Mouse (Mus musculus): ENCODE data around the gene Chil4.
"Not testable (repeated sequence)": the region's sequence is repeated elsewhere in the genome, so short reads cannot be mapped to it uniquely, and the experiment has no call there.

Gene Chil4

GRCm38 (mm10) chr3:106219407-106219806, at the start of gene Chil4:
Gene Chil4, minus strand, starts transcription at chr3:106219507.
- no peak for DNase-seq

GRCm38 (mm10) chr3:106265854-106266253, 46.5 kb upstream of the Chil4 start:
- no peak for DNase-seq

- DNase-seq: no peak
These were observed 45.5 kb upstream of the Chil4 start for GRCm38 (mm10) chr3:106264854-106265253.

GRCm38 (mm10) chr3:106257076-106257475, 37.8 kb upstream of the Chil4 start:
- not testable (repeated sequence) for DNase-seq

GRCm38 (mm10) chr3:106252719-106253118, 33.4 kb upstream of the Chil4 start:
- DNase-seq: no peak

- DNase-seq: not testable (repeated sequence)
These were observed 31.6 kb upstream of the Chil4 start for GRCm38 (mm10) chr3:106250763-106251399.

GRCm38 (mm10) chr3:106247369-106247768, 28.1 kb upstream of the Chil4 start:
- not testable (repeated sequence) for DNase-seq

DNA sequence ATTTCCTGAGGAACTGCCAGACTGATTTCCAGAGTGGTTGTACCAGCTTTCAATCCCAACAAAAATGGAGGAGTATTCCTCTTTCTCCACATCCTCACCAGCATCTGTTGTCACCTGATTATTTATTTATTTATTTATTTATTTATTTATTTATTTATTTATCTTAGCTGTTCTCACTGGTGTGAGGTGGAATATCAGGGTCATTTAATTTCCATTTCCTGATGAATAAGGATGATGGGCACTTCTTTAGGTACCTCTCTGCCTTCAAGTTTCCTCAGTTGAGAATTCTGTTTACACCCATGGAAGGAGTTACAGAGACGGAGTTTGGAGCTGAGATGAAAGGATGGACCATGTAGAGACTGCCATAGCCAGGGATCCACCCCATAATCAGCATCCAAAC, 20.9 kb upstream of the Chil4 start:
- DNase-seq: not testable (repeated sequence)

DNA sequence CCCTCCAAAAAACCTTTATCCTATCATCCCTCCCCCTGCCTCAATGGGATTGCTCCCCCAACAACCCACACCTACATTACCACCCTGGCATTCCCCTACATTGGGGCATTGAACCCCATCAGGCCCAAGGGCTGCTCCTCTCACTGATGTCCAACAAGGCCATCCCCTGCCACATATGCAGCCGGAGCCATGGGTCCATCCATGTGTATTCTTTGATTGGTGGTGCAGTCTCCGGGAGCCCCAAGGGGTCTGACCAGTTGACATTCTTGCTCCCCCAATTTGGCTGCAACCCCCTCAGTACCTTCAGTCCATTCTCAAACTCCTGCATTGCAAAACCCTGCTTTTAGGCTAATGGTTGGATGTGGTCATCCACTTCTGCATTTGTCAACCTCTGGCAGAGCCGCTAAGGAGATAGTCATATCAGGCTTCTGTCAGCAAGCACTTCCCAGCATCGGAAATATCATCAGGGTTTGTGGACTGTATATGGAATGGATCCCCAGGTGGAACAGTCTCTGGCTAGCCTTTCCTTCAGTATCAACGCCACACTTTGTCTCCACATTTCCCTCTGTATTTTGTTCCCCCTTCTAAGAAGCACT, 20.0 kb upstream of the Chil4 start:
- peak in 1 of 2 experiments; percentile 1 for DNase-seq

- DNase-seq: not testable (repeated sequence)
These were observed 4.1 kb upstream of the Chil4 start for GRCm38 (mm10) chr3:106223391-106223790.

- no peak for DNase-seq
These were observed 2.4 kb upstream of the Chil4 start for GRCm38 (mm10) chr3:106221625-106222265.

- not testable (repeated sequence) for DNase-seq
These were observed 888 bp downstream of the Chil4 start for GRCm38 (mm10) chr3:106218284-106218954.

- not testable (repeated sequence) for DNase-seq
These were observed 21.3 kb downstream of the Chil4 start for GRCm38 (mm10) chr3:106198030-106198429.

- DNase-seq: not testable (repeated sequence)
These were observed 22.1 kb downstream of the Chil4 start for GRCm38 (mm10) chr3:106197246-106197645.

DNA sequence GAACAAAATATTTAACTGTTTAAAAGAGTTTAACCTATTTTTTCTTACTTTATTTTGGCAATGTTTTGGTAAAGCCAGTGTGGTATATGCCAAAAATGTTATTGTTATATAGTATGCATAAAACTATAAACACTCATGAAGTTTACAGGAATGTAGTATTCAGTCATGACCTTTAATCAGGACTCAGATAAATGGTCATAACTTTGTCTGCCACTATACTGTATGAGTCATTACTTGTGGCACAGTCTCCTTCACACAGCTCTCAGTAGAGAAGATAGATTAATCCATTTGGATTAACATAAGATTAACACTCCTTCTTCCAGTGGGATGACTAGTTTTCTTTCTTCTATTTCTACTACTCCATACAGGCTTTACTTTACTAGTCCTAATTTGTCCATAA, 23.0 kb downstream of the Chil4 start:
- no peak for DNase-seq

DNA sequence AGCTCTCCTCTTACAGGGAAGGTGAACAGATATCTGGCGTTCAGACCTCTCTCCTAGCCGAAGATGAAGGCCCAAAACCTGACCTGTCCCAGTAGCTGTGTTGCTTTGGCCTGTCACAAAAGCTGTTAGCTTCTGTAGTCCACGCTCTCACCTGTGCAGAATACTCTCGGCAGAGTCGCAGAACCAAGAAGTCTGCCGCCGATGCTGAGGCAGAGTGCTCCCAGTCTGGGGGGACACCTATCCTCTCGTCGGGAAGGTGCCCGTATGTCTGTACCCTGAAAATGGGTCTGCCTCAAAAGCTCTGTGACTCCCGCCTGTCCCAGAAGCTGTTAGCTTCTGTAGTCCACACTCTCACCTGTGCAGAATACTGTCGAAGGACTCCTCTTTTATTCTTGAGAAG, 23.8 kb downstream of the Chil4 start:
- no peak for DNase-seq

DNA sequence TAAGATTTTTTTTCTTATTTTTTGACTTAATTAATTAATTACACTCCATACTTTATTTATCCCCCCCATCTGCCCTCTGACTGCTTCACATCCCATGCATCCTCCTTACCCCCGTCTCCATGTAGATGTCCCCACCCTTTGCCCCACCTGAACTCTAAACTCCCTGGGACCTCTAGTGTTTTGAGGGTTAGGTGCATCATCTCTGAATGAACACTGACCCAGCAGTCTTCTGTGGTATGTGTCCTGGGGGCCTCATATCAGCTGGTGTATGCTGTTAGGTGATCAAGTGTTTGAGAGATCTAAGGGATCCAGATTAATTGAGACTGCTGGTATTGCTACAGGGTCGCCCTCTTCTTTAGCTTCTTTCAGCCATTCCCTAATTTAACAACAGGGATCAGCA, 31.3 kb downstream of the Chil4 start:
- DNase-seq: no peak

DNA sequence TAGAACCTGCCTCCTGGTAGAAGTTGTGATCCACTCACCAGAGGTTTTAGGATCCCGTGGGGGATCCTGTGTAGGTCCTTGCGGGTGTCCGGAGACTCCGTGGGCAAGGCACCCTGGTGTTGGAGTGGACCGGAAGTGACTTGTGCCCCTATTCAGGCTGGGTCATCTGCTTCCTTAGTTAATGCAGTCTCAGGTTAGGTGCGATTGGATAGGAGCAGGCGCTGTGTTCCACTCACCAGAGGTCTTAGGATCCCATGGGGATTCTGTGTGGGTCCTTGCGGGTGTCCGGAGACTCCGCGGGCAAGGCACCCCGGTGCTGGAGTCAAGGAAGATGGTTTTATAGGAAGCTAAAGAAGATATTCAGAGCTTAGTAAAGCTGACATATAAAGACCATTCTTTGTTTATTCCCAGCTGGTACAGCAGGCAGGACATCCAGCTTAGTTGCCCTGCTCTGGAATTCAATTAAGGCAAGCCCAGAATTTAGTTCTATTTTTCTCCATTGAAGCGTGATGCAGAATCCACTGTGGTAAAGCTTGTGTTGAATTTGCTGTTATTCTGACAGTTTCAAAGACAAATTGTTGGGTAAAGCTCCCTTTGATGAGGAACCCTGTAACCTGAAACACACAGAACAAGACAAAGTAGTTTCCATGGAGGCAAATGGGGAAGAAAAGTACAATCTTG, 41.7 kb downstream of the Chil4 start:
- no peak for DNase-seq

GRCm38 (mm10) chr3:106174971-106175370, 44.3 kb downstream of the Chil4 start:
- not testable (repeated sequence) for DNase-seq

DNA sequence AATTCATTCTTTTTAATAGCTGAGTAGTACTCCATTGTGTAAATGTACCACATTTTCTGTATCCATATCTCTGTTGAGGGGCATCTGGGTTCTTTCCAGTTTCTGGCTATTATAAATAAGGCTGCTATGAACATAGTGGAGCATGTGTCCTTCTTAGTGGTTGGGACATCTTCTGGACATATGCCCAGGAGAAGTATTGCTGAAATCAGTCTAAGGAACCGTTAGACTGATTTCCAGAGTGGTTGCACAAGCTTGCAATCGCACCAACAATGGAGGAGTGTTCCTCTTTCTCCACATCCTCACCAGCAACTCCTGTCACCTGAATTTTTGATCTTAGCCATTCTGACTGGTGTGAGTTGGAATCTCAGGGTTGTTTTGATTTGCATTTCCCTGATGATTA, 46.8 kb downstream of the Chil4 start:
- not testable (repeated sequence) for DNase-seq

DNA sequence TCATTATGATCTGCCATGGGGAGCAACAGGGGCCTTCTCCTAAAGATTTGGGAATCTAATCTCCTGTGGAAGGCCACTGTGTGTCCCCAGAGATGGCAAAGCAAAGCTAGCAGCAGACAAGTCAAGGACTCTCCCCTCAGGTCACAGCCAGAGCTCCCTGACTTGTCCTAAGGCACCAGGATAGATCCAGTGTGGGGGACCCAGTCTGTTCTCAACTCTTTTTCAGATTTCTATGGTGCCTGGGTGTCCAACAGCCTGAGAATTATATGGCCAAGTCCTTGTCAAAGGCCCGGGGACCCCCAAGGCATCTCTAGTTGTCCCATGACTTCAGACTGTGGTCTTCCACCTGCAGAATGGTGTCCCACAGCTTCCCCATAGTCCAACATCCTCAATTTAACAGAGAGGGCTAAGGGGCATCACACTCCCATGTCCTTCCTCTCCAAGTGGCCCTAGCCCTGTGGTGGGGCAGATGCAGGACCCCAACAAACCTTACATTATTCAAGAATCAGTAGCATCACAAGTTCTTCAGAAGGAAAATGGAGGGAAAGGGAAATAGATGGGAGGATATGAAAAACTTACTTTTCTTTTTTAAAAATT, 48.1 kb downstream of the Chil4 start:
- DNase-seq: no peak

- DNase-seq: no peak
These were observed 48.7 kb downstream of the Chil4 start for GRCm38 (mm10) chr3:106170522-106171053.
